Mouse (Mus musculus) forelimb bud, embryonic 11.5 days (tissue): ENCODE measurements at regions not wholly inside any gene's neighbourhood (a gene's known extent, or its start where the extent isn't known, plus 50 kb on each side); places are given as distances from the start of the nearest gene placed in this dataset.

Source experiments
- DNase-seq: peaks from one replicate; pipeline ENCODE4 v3.0.0-alpha.2; 2012; ENCODE audit warnings: low read depth, low spot score

GRCm38 (mm10) chr2:78804931-78805330 is 63.0 kb upstream of the Ube2e3 start:
- no peak for DNase-seq

DNA sequence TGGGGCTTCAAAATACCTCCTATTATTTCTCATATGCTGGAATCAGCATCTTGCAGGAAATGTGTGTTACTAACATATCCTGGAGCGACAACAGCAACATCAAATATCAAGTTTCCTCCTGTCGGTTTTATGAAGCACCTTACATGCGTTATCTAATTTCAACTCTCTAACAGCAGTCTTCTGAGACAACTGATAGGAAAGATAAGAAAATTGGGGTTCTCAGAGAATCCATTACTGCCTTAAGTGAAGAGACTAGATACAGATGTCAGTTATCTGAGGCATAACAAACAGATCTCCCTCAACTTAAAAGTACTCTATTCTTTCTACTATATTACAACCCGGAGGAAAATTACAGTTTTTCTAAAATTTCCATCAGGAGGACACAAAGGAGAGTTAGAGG is 64.4 kb upstream of the Ube2e3 start:
- DNase-seq: no peak

DNA sequence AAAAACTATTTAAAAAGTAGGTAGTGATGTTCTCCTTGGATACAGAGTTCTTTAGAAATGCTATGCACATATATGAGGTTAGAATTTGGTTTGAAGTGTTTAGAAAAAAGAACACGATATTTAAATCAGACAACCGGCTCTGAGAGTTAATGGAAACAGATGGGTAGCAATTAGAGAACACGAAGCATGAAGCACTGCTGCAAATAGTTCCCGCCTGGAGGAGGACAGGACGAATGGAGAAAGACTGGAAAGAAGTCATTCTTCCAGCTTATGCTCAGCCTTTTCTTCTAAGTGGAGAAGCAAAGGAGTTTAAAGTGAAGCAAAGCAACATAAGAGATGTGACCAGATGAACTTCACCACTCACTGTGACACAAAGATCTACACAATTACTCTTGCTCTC is 72.5 kb upstream of the Ube2e3 start:
- no peak for DNase-seq

DNA sequence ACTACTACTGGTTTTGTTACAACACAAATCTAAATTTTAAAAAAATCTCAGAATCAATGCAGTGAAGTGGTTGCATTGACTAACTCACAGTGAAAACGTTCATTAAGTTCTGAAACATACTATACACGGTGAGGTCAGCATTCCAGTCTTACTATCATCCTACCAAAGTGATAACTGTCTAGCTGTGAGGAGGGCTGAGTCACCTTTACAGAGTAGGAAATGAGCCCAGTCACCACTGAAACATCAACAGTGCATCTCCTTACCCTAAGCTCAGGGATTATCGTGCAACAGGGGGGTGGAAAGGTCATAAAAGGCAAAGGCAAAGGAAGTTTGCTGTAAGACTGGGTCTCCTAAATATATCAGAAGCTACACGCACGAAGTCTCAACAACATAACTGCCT is 73.2 kb upstream of the Ube2e3 start:
- no peak for DNase-seq

DNA sequence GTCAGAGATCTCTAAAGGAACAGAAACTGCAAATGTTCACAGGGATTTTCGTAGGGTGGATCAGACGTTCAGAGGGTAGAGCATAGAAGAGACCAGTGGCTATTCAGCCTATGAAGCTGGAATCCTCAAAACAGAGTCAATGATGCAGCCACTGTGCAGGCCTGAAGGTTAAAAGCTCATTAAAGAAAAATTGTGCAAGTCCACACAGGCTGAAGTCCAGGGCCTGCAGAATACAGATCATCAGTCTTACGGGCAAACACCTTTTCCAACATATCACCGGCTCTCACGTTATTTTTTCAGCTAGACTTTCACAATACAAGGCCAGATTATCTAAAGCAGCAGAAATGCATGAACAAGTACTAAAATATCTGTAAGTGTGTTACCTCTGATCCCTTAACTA is 78.8 kb upstream of the Ube2e3 start:
- no peak for DNase-seq

GRCm38 (mm10) chr2:78788222-78788621 is 79.7 kb upstream of the Ube2e3 start:
- no peak for DNase-seq

GRCm38 (mm10) chr2:78779949-78780348 is 88.0 kb upstream of the Ube2e3 start:
- no peak for DNase-seq

DNA sequence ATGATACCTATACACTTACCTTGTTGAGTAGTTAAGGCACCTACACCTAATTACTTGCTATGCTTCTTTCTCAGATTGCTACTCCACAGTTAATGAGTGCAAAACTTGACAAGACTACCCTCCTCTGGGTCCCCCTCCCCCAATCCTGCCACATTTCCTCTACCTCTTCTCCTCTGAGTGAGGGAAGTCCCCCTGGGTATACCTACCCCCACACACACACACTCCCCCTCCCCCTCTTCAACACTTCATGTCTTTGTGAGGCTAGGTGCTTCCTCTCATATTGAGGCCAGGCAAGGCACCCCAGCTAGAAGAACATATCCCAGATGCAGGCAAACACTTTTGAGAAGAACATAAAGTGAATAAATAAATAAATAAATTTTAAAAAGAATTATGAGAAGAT is 90.3 kb upstream of the Ube2e3 start:
- DNase-seq: no peak

DNA sequence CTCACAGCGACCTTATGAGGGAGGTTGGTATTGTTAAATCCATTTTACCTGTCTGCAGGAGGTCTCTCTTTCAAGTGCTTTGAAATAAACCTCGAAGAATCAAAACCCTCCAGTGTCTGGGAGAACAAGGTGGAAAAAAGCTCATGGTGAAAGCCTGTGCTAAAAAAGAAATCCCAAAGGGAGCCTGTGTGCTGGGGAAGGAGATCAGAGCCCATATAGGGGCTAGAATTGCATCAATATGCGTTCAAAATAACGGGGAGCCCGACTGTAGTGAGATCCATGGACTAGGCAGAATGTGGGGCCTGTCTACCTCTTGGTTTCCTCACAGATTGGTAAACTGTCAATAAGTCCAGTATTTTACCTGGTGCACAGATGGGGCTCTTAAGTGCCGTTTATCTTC is 113.6 kb upstream of the Ube2e3 start:
- DNase-seq: no peak

DNA sequence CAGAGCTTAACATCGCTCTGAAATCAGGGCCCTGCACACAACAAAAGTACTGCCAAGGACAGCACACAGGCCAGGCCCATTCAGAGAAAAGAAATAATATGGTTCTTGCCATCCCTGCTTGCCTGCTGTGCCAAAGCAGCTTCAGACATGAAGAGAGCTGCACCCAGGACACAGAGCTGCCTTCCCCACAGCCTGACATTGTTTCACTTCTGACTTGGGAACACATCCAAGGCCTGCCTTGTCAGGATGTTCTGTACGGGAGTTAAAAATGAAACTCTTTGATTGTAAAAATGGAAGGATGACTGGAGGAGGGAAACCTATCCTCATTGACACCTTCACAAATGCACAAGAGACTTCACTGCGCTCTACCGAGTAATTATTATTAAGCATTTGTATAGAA is 114.0 kb upstream of the Ube2e3 start:
- DNase-seq: no peak

GRCm38 (mm10) chr2:78730161-78730560 is 137.8 kb upstream of the Ube2e3 start:
- DNase-seq: no peak

DNA sequence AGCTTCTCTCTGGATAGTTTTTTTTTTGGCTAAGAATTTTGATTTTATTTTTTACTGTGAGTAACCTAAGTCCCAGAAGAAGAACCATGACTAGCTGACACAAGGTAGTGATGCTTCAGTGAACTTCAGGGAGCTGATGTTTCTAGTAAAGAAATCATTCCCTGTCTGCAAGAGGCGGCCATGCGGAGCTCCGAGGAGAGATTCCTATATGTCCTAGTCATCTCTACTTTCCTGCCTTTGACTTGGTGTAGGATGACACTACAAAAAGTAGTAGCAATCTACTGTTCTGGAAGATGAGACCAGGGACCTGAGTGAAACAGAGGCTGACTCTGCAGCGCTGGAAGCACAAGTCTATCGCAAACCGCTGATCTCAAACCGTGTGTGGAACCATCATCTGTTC is 141.9 kb upstream of the Ube2e3 start:
- DNase-seq: no peak

GRCm38 (mm10) chr2:78724416-78724815 is 143.5 kb upstream of the Ube2e3 start:
- DNase-seq: no peak

DNA sequence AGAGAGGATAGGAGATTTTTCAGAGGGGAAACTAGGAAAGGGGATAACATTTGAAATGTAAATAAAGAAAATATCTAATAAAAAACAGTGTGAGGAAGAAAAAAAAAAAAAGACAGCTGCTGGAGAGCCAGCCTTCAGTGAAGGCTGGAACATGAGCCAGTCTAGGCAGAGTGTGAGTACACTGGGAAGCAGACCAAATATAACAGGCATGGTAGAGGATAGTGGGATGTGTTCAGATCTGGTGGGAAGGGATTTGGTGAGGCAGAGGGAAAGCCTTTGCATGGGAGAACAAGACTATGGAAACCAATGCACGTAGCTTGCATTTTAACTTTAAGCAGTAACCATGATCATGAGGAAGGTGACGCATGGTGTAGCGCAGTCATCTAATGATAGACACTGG is 144.5 kb upstream of the Ube2e3 start:
- no peak for DNase-seq

- DNase-seq: no peak
These were observed 145.2 kb upstream of the Ube2e3 start for GRCm38 (mm10) chr2:78722739-78723138.

DNA sequence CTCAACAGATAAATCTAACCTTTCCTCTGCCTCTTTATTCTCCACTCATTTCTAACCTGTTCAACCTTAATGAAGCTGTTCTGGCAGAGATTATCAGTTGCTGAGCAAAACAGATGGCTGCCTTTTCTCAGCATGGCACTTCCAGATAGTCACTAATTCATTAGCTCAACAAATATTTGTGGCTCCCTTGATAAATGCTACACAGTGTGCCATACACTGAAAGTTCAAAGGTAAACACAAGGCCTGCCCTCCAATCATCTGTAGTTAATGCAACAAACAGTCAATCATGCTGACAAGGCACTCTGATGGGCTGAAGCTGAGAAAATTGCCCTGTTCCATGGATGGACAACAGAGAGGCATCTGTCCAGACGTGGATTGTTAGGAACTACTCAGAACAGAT is 149.4 kb upstream of the Ube2e3 start:
- no peak for DNase-seq

- no peak for DNase-seq
These were observed 151.6 kb upstream of the Ube2e3 start for GRCm38 (mm10) chr2:78716157-78716798.

GRCm38 (mm10) chr2:78694851-78695250 is 173.1 kb upstream of the Ube2e3 start:
- no peak for DNase-seq

DNA sequence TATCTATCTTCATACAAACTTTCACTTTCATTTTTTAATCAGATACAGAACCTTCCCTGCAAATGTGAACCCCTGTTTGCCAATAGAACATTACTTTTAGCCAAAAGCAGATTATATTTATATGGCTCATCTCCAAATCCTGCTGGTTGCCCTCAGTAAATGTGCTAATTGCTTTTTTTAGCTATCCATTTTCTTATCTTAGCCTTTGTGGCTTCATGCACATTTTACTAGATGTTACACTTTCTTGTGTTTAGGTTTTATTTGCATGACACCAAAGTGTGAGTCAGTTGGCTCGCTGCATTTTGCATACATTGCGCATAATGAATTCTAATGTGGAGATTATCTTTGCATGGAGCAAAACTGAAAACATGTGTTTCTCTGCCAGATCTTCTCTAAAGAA is 211.3 kb upstream of the Ube2e3 start:
- no peak for DNase-seq

GRCm38 (mm10) chr2:78655156-78655855 is 212.6 kb upstream of the Ube2e3 start:
- DNase-seq: no peak

DNA sequence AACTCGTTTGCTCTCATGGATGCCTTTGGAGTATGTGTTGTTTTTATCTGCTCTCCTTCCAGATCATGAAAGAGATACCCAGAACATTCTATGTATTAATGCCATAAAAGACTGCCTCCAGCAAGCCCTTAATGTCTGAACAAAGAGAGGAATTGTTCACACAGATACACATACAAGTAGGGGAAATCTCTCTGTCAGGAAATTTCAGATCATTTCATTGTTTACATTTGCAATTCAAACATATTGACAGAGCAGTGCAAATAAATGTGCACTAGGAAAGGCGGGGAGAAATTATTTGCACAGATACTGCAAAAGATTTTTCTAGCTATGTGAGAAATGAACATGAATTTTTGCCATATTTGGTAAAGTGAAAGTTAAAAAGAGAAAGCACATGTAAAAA is 216.4 kb upstream of the Ube2e3 start:
- DNase-seq: no peak

DNA sequence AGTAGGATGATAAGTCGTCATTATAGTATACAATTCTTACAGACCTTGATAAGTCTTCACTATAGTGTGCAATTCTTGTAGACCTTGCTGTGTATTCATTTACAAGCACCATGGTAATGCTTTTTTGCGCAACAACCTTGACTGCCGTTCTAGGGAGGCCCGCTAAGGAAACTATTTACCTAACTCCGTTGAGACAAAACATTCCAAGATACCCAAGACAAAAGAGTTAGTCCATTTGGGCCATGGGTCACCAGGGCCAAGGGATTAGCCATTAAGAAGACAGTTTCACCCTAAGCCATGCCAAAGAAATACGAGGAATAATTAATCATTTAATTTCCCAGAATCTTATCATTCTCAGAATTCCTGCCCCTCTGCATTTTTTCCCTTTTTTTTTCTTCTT is 227.6 kb upstream of the Ube2e3 start:
- DNase-seq: no peak

DNA sequence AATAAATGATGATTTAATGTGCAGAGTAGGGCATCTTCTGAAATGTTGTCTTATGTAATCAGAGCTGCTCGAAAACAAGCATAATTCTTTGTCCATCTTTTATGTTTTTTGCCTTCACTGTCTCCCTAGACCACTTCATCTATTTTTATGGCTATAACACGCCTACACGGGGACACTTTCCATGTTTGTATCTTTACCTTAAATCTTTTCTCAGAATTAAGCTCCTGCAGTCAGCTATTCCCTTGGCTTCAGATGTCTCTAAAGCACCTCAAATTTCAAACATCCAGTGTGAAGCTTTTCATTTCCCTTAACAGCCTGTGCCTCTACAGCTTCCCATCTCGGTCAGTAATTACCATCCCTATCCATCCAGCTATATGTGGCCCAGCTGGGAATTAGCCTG is 242.7 kb upstream of the Ube2e3 start:
- DNase-seq: no peak

DNA sequence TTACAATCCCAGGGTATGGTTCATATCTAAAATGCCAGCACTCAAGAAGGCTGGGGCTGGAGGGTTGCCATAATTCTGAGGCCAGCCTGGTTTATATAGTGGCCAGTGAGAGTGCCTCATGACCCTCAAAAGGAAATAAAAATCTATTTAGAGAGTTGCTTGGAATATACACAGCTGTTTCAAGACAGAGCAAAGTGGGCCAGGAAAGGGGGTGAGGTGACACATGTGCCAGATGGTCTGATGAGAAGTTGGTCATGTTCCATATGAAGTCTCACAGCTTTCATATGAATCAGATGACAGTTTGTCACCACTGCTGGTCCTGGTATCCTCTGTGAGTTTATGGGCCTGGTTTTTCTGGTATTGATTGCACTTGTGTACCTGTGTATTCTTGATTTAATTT is 261.5 kb upstream of the Ube2e3 start:
- DNase-seq: no peak
